Mouse (Mus musculus) megakaryocyte, embryonic 14.5 days (primary cell): ENCODE measurements around the gene Gpc6.

ENCODE experiments used
- FLI1 ChIP-seq: IDR thresholded peaks from 2 replicates; pipeline ENCODE4 v1.6.1; 2012; ENCODE audit warnings: low read length, inconsistent platforms, mixed read lengths
- GATA1 ChIP-seq: IDR thresholded peaks from 3 replicates; pipeline ENCODE4 v1.6.1; 2012; ENCODE audit warnings: mixed read lengths, low read length, inconsistent platforms, borderline replicate concordance

- TF ChIP-seq GATA1 (no peak), FLI1 (no peak)
These were observed 791.2 kb downstream of the Gpc6 start for GRCm38 (mm10) chr14:117716305-117716704.
